Mouse (Mus musculus) kidney, adult 2 months (tissue): ENCODE results near the gene Mfap5. TPM values are rescaled to one million over a fixed set of nuclear protein-coding genes. Genes with fewer than 3 reads are reported as not detected.

Experiments used
- DNase-seq: peaks from one replicate; pipeline ENCODE4 v3.0.0; 2021
- H3K27ac ChIP-seq: fragments of 200-500 bp; 2 replicates; pipeline ENCODE4 v1.5.1; 2012; ENCODE audit warnings: low read depth, low read length, control low read depth, inconsistent platforms; ENCODE audit not compliant: insufficient read depth
- H3K27me3 ChIP-seq: fragments of 200-500 bp; replicated peaks from 2 replicates; pipeline ENCODE4 v1.6.1; 2012; ENCODE audit warnings: mild to moderate bottlenecking, moderate library complexity, low read length, inconsistent platforms; ENCODE audit not compliant: control insufficient read depth, insufficient read depth
- H3K36me3 ChIP-seq: fragments of 200-500 bp; 2 replicates; pipeline ENCODE4 v1.6.1; 2012; ENCODE audit warnings: mild to moderate bottlenecking, moderate library complexity, low read length, inconsistent platforms; ENCODE audit not compliant: control insufficient read depth, insufficient read depth
- H3K4me1 ChIP-seq: fragments of 200-500 bp; 2 replicates; pipeline ENCODE4 v1.6.1; 2011; ENCODE audit warnings: low read length; ENCODE audit not compliant: control insufficient read depth, insufficient read depth
- H3K4me3 ChIP-seq: fragments of 200-500 bp; 2 replicates; pipeline ENCODE4 v1.5.1; 2011; ENCODE audit warnings: mild to moderate bottlenecking, low read depth, low read length, control low read depth; ENCODE audit not compliant: insufficient read depth
- CTCF ChIP-seq: fragments of 200-500 bp; conservative IDR thresholded peaks from 2 replicates; pipeline ENCODE4 v1.5.1; 2011; ENCODE audit warnings: low read depth, mild to moderate bottlenecking, control low read depth, low read length, moderate library complexity, mixed read lengths; ENCODE audit not compliant: insufficient read depth, insufficient read length
- POLR2A ChIP-seq: fragments of 200-500 bp; IDR thresholded peaks from one replicate; pipeline ENCODE4 v1.6.1; 2011; ENCODE audit warnings: low read depth, low read length, control low read depth
- WGBS: fragments of 180-500 bp; shearing (Covaris S2); methylation state at CpG from one replicate; pipeline ENCODE4 v1.1.7; 2018; 5-methylcytosine and 5-hydroxymethylcytosine counted together
- polyA plus RNA-seq: library from polyadenylated mRNA; depleted of rRNA; stranded (reverse); fragments of >200 nt; gene quantifications from 2 replicates; pipeline ENCODE4 v1.2.3, GENCODE M21; 2012

The Mfap5 gene
- polyA plus RNA-seq, 1 experiment: 16.8 TPM

DNA sequence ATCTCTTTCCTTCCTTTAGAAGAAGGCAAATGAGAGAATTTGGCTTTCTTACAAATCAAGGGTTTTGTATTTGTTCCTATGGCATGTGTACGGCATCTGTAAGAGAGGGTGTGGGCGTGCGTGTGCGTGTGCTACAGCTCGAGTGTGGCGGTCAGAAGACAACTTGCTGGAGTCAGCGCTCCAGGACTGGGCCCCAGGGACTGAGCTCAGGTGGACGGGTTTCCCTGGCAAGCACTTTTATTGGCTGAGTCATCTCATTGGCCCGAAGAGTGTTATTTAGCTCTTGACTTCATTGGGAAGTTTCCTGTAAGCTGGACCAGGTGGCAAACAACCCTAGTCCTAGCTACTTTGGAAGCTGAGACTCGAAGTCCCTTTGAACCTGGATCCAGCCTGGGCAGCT is 40.3 kb downstream of the Mfap5 start:
- no peaks in the 10 kb centered on the region for H3K4me1 ChIP-seq

DNA sequence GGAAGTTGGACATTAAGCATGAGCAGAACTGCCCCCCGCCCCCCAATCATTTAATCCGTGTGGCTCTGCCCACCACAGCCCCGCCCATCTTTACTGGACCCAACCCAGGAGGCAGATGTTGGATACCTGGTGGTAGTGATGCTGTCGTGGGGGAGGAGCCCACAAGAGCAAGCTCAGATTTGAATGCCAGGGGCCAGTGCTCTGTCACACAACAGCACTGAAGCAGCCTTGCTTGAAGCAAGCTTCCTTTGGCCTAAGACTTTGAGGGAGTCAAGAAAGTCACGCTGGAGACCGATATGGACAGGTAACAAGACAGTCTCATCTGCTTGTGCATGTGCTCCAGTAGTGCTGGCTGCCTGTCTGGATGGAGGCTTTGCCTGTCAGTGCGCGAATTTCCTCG is 48.0 kb downstream of the Mfap5 start, which contains the start of gene Aicda:
Gene Aicda (plus strand): TSS at position 196 of the 400 bp plus-strand sequence.
- WGBS: 60% methylated on average over 9 of the region's 9 CpGs
- DNase-seq: no peak

More for the DNA sequence above, 40.3 kb downstream of the Mfap5 start:
- Histone ChIP-seq H3K36me3 (no peaks in the 10 kb centered on the region), H3K27ac (no peak overlapping the region), H3K27me3 (no peaks in the 10 kb centered on the region), H3K4me3 (no peak overlapping the region)
- DNase-seq: no peak
- TF ChIP-seq POLR2A (no peak), CTCF (no peak)
- 67% methylated on average over 10 of the region's 10 CpGs for WGBS

DNA sequence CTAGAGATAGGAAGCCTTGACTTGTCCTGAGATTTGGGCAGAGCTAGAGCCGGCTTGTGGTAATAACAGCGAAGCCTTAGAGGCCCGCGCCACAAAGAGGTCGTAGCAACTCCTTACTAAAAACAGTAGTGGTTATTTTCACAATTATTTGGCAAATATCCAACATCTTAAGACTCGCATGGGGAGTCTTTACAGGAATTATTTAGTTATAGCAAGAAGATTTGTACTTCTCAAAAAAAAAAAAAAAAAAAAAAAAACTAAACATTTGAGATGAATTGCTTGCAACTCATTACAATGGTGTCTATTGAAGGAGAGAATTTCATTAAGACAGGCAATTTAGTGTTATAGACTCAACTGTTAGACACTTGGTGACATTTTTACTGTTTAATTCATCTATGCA is 48.5 kb downstream of the Mfap5 start:
- no peaks in the 10 kb centered on the region for H3K36me3 ChIP-seq
- H3K27ac ChIP-seq: no peak overlapping the region
- H3K4me3 ChIP-seq: no peak overlapping the region
- TF ChIP-seq POLR2A (no peak), CTCF (no peak)
- WGBS: 75% methylated on average over 6 of the region's 6 CpGs
- no peak for DNase-seq
- H3K27me3 ChIP-seq: no peaks in the 10 kb centered on the region
- H3K4me1 ChIP-seq: no peaks in the 10 kb centered on the region

More for the DNA sequence above, 48.0 kb downstream of the Mfap5 start, which contains the start of gene Aicda:
- H3K4me3 ChIP-seq: no peak within 1 kb of the TSS
- no peak within 1 kb of the TSS for H3K27ac ChIP-seq
- no peaks in the 10 kb centered on the region for H3K36me3 ChIP-seq
- H3K4me1 ChIP-seq: no peaks in the 10 kb centered on the region
- no peaks in the 10 kb centered on the region for H3K27me3 ChIP-seq
- TF ChIP-seq POLR2A (no peak), CTCF (no peak)

DNA sequence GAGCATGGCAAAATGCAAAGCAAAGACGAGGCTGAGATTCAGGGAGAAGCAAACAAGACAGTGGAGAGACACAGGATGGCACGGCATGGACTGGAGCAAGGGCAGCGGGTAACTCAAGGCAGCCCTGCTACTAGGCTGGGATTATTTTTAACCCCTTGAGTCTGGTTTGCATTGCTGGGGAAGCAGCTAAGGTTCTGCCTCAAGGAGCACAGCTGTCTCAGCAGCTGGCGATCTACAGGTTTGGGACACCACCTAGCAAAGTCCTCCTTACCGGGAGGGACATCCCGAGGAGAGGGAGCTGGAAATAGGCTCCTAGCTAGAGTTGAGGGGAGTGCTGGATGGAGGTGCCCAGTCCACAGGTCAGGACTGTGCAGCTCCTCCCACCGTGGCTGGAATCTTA is 49.6 kb downstream of the Mfap5 start:
- Histone ChIP-seq H3K27ac (no peak overlapping the region), H3K4me3 (no peak overlapping the region), H3K27me3 (no peaks in the 10 kb centered on the region), H3K4me1 (no peaks in the 10 kb centered on the region), H3K36me3 (no peaks in the 10 kb centered on the region)
- WGBS: 19% methylated on average over 7 of the region's 7 CpGs
- TF ChIP-seq POLR2A (no peak), CTCF (no peak)
- DNase-seq: no peak

DNA sequence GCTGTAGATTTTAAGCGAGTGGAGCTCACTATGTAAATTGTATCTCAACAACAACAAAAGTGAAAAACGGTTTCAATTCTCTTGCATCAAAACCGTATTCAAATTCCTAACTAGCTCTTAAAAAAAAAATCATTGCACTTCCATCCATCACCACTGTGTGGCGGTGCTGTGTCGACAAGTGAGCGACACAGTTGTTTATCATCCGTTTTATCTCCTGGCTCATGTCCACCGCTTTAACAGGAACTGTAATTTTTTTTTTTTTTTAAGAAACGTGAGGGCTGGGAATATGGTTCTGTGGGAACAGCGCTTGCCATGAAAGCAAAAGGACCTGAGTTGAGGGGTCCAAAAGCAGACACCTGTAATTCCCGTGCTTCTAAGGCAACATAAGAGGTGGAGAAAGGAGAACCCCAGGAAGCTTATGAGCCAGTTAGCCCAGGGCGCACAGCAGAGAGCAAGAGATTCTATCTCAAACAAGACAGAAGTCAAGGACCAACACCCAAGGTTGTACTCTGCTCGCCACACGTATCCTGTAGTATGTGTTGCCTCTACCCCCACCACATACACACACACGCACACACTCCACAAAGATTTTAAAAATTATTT is 51.4 kb downstream of the Mfap5 start:
- Histone ChIP-seq H3K4me1 (no peaks in the 10 kb centered on the region), H3K27ac (no peak overlapping the region), H3K27me3 (no peaks in the 10 kb centered on the region), H3K4me3 (no peak overlapping the region), H3K36me3 (no peaks in the 10 kb centered on the region)
- DNase-seq: peak; percentile 80
- TF ChIP-seq CTCF: peak; percentile 80
- no peak for TF ChIP-seq POLR2A
- 21% methylated on average over 15 of the region's 15 CpGs for WGBS

DNA sequence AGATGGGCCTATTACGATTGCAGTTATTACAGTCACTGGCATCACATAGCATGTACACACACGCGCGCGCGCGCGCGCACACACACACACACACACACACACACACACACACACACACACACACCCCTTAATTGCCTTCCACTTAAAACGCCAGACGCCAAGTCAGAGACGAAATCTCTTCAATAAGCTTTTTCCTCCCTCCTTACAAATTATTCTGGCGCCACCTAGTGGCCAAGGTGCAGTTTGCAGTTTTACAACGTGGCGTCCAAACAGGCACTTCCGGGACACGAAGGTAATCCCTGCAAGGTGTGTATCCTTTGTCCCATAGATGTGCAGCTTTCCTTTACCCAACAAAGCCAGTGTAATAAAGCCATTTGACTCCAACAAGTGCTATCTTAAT is 54.8 kb downstream of the Mfap5 start:
- 4% methylated on average over 17 of the region's 17 CpGs for WGBS
- DNase-seq: peak; percentile 76
- Histone ChIP-seq H3K27me3 (no peaks in the 10 kb centered on the region), H3K4me1 (no peaks in the 10 kb centered on the region), H3K36me3 (no peaks in the 10 kb centered on the region), H3K27ac (no peak overlapping the region), H3K4me3 (no peak overlapping the region; the same call in 1 of the 2 replicates)
- TF ChIP-seq CTCF (peak; percentile 76), POLR2A (no peak)

DNA sequence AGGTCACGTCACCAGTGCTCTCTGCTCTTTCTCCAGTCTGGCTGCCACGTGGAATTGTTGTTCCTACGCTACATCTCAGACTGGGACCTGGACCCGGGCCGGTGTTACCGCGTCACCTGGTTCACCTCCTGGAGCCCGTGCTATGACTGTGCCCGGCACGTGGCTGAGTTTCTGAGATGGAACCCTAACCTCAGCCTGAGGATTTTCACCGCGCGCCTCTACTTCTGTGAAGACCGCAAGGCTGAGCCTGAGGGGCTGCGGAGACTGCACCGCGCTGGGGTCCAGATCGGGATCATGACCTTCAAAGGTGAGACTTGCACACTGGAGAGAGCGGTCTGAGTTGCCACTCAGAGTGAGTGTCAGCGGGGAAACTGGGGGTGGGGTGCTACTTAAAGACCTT is 55.4 kb downstream of the Mfap5 start:
- H3K27me3 ChIP-seq: no peaks in the 10 kb centered on the region
- H3K4me1 ChIP-seq: no peaks in the 10 kb centered on the region
- DNase-seq: no peak
- 78% methylated on average over 20 of the region's 20 CpGs for WGBS
- H3K27ac ChIP-seq: no peak overlapping the region
- TF ChIP-seq POLR2A (no peak), CTCF (no peak)
- H3K4me3 ChIP-seq: no peak overlapping the region
- no peaks in the 10 kb centered on the region for H3K36me3 ChIP-seq

DNA sequence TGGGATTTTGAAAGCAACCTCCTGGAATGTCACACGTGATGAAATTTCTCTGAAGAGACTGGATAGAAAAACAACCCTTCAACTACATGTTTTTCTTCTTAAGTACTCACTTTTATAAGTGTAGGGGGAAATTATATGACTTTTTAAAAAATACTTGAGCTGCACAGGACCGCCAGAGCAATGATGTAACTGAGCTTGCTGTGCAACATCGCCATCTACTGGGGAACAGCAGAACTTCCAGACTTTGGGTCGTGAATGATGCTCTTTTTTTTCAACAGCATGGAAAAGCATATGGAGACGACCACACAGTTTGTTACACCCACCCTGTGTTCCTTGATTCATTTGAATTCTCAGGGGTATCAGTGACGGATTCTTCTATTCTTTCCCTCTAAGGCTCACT is 56.8 kb downstream of the Mfap5 start:
- TF ChIP-seq CTCF (peak; percentile 89), POLR2A (no peak)
- no peak overlapping the region for H3K27ac ChIP-seq
- H3K4me1 ChIP-seq: no peaks in the 10 kb centered on the region
- peak; percentile 44 for DNase-seq
- H3K36me3 ChIP-seq: no peaks in the 10 kb centered on the region
- 2% methylated on average over 6 of the region's 6 CpGs for WGBS
- no peaks in the 10 kb centered on the region for H3K27me3 ChIP-seq
- H3K4me3 ChIP-seq: no peak overlapping the region
